Mouse (Mus musculus) lung, adult 2 months (tissue): Measurements from ENCODE around the gene Arid1b.

ENCODE experiments used
- CTCF ChIP-seq: fragments of 200-500 bp; IDR thresholded peaks from 2 replicates; pipeline ENCODE4 v1.5.1; 2011; ENCODE audit warnings: mild to moderate bottlenecking, low read length, control low read depth; ENCODE audit not compliant: insufficient read depth
- POLR2A ChIP-seq: fragments of 200-500 bp; IDR thresholded peaks from 2 replicates; pipeline ENCODE4 v1.6.1; 2011; ENCODE audit warnings: low read depth, mild to moderate bottlenecking, control low read depth, low read length, borderline replicate concordance; ENCODE audit errors: extremely low read depth

DNA sequence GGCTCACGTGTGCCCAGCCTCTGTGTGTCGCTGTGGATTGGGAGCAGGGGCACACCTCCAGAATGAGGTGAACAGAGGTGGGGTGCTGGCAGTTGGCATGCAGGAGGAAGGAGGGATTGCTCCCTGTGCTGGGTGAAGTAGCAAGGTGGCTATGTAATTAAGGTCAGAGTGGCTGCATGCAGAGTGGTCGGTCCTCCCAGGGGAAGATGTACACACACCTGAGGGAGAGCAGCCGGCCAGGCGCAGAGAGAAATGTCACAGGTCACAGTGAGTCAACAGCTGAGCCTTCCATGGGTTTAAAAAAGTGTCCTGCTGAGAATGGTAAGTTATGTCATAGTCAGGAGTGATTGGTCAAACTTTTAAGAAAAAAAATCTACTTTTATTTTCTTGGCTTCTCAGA is 14.6 kb downstream of the Arid1b start:
- no peak for TF ChIP-seq CTCF
- no peak for TF ChIP-seq POLR2A
